Mouse (Mus musculus) left cerebral cortex, adult 2 months (tissue): ENCODE data around the gene Klhl8. TPM values are rescaled to one million over a fixed set of nuclear protein-coding genes. Genes with fewer than 3 reads are reported as not detected.

ENCODE experiments used
- DNase-seq, 2 experiments: peaks; one replicate each; pipeline ENCODE4 v3.0.0; 2021 to 2022; ENCODE audit warnings: low spot score in 2 of 2, mixed read lengths in 1 of 2; ENCODE audit errors: extremely low spot score in 1 of 2
- H3K27ac ChIP-seq: fragments of 200-600 bp; 2 replicates; pipeline ENCODE4 v1.8.1; 2022
- H3K4me3 ChIP-seq: fragments of 200-600 bp; 2 replicates; pipeline ENCODE4 v1.8.1; 2022
- CTCF ChIP-seq: fragments of 200-600 bp; IDR thresholded peaks from 2 replicates; pipeline ENCODE4 v1.8.1; 2022; ENCODE audit warnings: antibody characterized with exemption, mild to moderate bottlenecking, moderate library complexity
- intact Hi-C: fragments of 180-260 bp; cut with DNase I; formaldehyde crosslinking; loops from one replicate; pipeline ENCODE4 v1.15.1; 2025
- total RNA-seq, 2 experiments: library from RNA; stranded (reverse); gene quantifications; 2 replicates each; pipeline ENCODE4 v1.2.3; 2021

Klhl8 gene
- total RNA-seq, 2 experiments from 2014 or later = 33.1 to 35.3 TPM

DNA sequence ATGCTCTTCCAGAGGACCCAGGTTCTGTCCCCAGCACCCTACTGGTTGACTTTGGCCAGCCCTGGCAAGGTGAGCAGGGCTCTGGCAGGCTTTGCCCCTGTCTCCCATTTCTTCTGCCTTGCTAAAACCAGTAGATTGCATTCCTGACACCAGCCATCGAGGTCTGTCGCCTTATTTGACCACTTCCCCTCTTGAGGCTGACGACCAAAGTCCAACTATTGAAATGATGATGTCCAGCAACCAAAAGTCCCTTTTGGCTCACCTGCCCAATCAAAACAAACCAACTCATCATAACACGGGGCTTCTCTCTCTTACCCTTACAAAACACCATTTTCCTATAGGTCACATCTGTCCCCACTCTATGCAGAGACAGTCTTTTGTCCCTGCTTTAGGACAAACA, 2.1 kb upstream of the Klhl8 start:
- DNase-seq = no peak
- Histone ChIP-seq H3K4me3 (no peak overlapping the region), H3K27ac (no peak overlapping the region)
- intact Hi-C loops = loop anchor here (5.0 kb wide), 2 partner anchors 56 to 134 kb away; partner anchors contain the start of gene Nudt9
- no peak for TF ChIP-seq CTCF

DNA sequence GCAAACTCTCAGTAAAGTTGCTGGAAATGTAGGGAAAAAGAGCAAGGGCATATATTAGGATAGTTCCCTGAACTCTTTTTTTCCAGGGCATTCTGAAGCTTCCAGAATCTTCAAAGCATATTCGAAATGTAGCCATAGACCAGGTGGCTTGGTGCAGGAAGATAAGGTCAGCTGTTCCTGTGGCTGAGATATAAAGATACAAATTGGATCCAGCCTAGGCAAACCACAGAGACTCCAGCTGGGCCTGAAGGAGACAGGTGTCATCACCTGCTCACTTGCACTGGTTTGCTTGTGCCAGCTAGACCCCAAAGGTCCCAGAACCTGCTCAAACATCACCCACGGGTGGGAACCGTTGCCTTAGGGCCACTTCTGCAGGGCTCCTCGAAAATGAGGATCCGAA, 496 bp upstream of the Klhl8 start:
- Histone ChIP-seq H3K27ac (0 out of 2 replicates have a peak overlapping the region, but pooled peaks have one; percentile 21), H3K4me3 (peak overlapping the region; percentile 89)
- intact Hi-C loops = loop anchor here (5.0 kb wide), 2 partner anchors 54 to 136 kb away; partner anchors contain the start of gene Nudt9
- TF ChIP-seq CTCF = no peak
- DNase-seq = no peak

DNA sequence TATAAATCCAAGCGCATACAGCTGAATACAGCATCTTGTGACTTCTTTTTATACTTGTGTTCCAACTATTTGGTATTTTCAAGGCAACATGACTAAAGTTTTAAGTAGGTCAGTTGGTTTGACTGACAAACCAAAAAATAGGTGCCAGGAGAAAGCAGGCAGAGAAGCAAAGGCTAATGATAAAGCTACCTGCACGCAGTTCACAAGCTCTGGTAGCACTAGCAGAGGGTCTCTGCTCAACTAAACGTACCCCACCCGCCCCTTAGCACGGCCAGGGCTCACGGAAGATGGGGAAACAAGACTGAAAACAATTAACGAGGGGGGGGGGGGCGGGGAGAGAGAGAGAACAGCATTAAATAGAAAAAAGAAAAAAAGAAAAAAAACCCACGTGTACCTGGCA, 903 bp downstream of the Klhl8 start:
- intact Hi-C loops = loop anchor here (5.0 kb wide), 2 partner anchors 53 to 137 kb away; partner anchors contain the start of gene Nudt9
- Histone ChIP-seq H3K27ac (no peak overlapping the region), H3K4me3 (peak overlapping the region; percentile 89)
- no peak for TF ChIP-seq CTCF
- DNase-seq = no peak

DNA sequence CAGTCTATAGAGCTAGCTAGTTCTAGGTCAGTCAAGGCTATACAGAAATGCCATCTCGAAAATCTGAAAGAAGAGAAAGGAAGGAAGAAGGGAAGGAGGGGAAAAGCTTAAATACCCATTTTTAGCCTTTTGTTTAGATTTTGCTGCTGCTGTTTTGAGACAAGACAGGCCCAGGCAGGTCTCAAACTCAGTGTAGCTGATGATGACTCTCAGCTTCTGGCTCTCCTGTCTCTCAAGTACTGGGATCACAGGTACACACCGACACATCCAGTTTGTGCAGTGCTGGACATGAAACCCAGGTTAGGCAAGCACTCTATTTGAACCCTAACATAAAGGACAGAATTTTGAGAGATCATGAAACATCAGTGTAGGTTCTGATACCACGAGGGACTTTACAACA, 1.6 kb downstream of the Klhl8 start:
- H3K27ac ChIP-seq = no peak overlapping the region
- no peak for TF ChIP-seq CTCF
- intact Hi-C loops = no loop called here

DNA sequence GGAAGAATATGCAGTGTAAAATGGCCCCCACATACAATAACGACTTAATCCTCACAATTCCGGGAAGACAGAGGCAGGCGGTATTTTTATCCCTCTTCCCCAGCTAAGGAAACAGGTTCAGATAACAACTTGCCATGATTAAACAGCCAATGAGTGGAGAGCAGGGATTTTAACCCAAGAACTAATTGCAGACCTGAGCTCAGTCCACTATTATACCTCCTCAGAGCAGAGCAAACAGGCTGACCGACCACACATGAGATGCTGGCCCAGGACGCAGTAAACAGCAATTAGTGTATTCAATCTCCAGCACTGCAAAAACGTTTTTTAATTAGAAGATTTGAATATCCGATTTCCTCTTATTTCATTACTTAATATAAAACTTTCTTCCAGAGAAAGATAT, 2.2 kb downstream of the Klhl8 start:
- TF ChIP-seq CTCF = no peak
- Histone ChIP-seq H3K27ac (no peak overlapping the region; the same call in 1 of the 2 replicates), H3K4me3 (no peak overlapping the region)
- DNase-seq = no peak
- intact Hi-C loops = no loop called here

More for the DNA sequence above, 1.6 kb downstream of the Klhl8 start:
- peak overlapping the region; percentile 89 for H3K4me3 ChIP-seq
- DNase-seq = no peak

DNA sequence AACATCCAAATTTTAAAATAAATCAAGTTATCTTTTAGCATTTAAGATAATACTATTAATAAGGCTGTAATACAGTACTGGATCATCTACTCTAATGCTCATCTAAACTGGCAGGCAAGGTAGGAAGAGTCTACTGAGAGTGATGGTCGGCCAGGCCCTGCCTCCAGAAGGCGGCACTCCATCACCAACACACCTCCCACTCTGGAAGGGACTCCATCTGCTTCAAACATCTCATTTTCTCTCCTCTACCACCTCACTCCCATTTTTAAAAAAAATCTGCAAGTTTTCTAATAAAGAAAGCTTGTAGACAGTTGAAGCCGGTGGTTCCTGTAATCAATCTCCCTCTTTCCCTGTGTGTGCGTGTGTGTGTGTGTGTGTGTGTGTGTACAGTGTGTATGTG, 3.2 kb downstream of the Klhl8 start:
- Histone ChIP-seq H3K4me3 (no peak overlapping the region), H3K27ac (no peak overlapping the region)
- intact Hi-C loops = no loop called here
- no peak for TF ChIP-seq CTCF
- DNase-seq = peak in 1 of 2 experiments; percentile 29

DNA sequence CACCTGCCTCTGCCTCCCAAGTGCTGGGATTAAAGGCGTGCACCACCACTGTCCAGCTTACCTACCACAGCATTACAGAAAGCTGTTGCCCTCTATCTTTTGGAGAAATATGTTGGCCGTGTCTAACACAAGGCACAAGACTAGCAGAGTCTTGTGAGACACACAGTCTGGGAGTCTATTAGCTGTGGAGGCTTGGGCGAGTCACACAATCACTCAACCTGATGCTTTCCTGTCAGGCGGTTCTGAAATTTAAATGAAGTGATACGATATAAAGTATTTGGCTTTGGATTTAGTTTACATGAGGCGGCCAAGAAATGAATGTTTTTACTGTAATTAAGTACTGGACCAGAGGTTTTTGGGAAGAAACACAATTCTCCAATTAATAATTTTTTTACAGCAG, 4.9 kb downstream of the Klhl8 start:
- Histone ChIP-seq H3K27ac (no peak overlapping the region), H3K4me3 (no peak overlapping the region)
- DNase-seq = no peak
- intact Hi-C loops = no loop called here
- no peak for TF ChIP-seq CTCF

DNA sequence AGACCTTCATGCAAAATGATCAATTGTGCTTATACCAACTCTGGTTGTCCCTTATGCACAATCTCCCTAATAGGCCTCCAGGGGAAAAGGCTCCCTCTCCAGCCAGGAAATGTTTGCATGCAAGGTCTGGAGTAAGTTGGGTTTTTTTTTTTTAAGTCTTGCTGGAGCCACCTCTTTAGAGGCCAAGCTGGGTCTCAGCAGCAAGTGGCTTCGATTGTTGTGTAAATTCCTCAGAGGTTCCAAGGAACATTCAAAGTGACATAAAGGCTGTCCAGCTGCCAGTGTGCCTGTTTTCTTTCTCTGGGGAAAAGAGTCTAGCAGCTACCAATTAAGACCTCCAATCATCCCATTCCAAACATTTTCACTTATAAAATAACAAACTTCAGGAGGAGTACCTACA, 12.7 kb downstream of the Klhl8 start:
- Histone ChIP-seq H3K27ac (no peak overlapping the region), H3K4me3 (no peak overlapping the region)
- intact Hi-C loops = no loop called here
- DNase-seq = no peak
- no peak for TF ChIP-seq CTCF

DNA sequence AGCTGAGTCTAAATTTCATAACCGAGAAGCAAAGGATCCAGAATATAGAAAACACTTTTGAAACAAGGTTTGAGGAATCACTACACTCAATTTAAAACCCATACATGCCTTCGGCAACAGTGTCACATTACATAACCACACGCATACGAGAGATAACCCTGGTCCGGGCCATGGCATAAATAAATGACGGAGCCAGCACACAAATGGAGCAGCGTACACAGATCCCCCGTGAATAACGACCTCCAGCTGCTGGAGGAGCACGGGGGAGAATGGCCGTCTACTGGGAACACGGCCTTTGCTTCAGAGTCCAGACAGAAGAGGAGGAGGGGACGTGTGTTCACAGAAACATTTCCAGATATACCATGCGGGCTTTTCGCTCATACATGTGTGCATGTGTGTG, 21.3 kb downstream of the Klhl8 start:
- TF ChIP-seq CTCF = no peak
- intact Hi-C loops = no loop called here

DNA sequence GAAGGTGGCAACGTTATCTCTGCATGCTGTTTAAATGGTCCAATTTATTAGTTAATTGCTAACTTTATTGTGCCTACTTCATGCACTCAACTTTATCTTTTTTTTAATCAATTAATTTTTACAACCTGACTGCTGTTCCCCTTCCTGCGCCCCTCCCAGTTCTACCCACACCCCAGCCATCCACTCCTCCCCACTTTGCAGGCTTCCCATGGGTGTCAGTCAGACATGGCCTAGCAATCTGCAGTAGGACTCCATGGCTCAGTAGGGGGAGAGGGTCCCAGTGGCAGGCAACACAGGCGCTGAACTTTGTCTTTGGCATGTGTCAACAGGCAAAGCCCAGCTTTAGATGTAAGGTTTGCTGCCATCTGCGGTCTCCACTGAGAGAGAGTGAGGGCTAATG, 47.3 kb downstream of the Klhl8 start:
- no peak for DNase-seq
- H3K4me3 ChIP-seq = no peak overlapping the region
- TF ChIP-seq CTCF = no peak
- intact Hi-C loops = no loop called here
- no peak overlapping the region for H3K27ac ChIP-seq

More for the DNA sequence above, 21.3 kb downstream of the Klhl8 start:
- DNase-seq = no peak
- no peak overlapping the region for H3K27ac ChIP-seq
- no peak overlapping the region for H3K4me3 ChIP-seq

DNA sequence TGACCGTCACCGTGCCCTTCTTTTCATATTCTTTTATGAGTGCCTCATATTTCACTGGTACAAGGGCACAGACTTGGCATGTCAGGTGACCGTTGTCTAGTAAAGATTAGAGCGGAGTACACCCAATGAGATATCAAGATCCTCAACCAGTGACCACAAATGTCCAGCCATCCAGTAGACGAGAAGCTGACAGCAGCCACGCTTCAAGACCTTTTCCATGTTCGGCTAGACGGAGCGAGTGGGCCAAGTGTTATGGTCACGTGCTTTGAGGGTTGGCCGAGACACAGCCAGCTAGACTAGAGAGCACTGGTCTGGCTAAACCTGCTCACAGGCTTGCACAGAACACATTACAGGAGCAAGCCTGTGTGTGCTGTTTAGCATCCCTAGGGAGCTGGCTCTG, 50.4 kb downstream of the Klhl8 start:
- Histone ChIP-seq H3K4me3 (no peak overlapping the region), H3K27ac (no peak overlapping the region)
- intact Hi-C loops = no loop called here
- no peak for TF ChIP-seq CTCF
- DNase-seq = no peak

DNA sequence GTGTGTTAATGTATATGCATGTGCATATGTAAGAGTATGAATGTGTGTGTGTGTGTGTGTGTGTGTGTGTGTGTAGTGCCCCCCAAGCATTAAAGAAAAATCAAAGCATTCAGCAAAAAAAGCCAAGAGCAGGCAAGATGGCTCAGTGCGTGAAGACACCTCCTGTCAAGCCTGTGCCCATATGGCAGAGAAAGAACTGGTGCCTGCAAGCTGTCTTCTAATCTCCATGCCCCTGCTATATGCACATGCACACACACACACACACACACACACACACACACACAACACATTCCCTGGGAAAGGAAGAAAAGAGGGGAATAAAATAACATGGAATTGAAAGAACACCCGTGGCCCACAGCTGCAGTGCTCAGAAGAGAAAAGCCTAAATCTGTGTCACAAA, 53.9 kb downstream of the Klhl8 start:
- DNase-seq = no peak
- no peak overlapping the region for H3K4me3 ChIP-seq
- intact Hi-C loops = loop anchor here (2.0 to 10.0 kb wide), 3 partner anchors 55 to 188 kb away; partner anchors contain the start of genes Klhl8 and Nudt9
- no peak overlapping the region for H3K27ac ChIP-seq
- no peak for TF ChIP-seq CTCF

DNA sequence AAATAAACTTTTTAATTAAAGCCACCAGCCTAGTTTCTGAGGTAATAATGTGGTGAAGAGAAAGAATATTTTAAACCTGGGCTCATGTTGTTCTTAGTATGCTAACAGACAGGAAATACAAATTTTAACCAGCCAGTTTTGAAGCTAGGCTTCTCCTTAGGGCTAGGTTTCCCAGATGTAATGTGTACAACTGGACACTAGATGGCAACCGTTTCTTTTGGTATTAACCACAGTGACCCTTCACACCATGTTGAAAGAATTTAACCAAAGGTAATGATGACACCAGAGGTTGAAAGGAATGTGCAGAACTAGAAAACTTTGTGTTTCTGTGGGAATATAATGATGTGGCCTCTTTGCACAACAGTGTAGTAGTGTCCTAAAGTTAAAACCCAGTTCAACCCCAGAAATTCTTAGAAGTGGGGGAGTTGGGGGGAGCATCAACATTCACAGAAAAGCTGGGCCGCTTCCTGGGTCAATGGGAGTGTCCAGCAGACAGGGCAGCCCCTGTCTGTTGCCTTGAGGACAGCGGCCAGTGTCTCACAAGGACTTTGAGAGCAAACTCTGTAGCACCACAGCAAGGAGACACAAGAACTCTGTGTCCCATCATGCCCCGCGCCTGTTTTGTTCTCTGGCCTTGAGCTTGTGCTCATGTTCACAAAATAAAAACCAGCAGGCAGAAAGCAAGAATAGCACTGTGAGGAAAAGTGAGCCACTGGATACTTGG, 54.6 kb downstream of the Klhl8 start:
- intact Hi-C loops = loop anchor here (2.0 to 10.0 kb wide), 3 partner anchors 56 to 188 kb away; partner anchors contain the start of genes Klhl8 and Nudt9
- H3K27ac ChIP-seq = no peak overlapping the region
- peak; percentile 82 for TF ChIP-seq CTCF
- no peak overlapping the region for H3K4me3 ChIP-seq
- no peak for DNase-seq
